Mouse (Mus musculus): Measurements from ENCODE around the gene Myocd.

DNA sequence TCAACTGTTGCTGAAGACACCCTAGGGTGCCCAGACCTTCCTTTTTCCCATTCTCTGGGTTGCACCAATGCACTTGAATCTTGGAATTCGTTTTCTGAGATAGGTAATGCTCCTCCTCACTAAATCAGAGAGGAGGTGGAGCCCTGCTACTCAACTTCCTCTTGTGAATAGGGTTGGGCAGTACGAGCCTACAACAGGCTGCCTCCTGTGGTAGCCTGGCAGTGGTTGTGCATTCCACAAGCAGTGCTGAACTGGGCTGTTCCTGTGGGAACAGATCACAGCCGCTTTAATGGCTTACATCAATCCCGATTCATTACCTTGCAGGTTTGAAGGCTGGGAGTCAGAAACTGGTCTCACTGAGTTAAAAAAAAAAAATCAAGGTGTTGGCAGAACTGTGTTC is 1.2 kb upstream of the Myocd start:
- TF ChIP-seq POLR2A (IDR thresholded peaks at IDR 0.05; ENCODE audit: extremely low read depth, insufficient read depth, low read length), result no peak
- no peak for TF ChIP-seq CTCF (IDR thresholded peaks at IDR 0.05; ENCODE audit: extremely low read depth, insufficient read depth, low read length)
